Mouse (Mus musculus) lung, adult 2 months (tissue): ENCODE data around the gene Ramp3. TPM values are rescaled to one million over a fixed set of nuclear protein-coding genes. Genes with fewer than 3 reads are reported as not detected.
A peak's percentile ranks its signal among the peaks of the same experiment; 100 is the strongest.

Experiments used
- DNase-seq: peaks from one replicate; pipeline ENCODE4 v3.0.0; 2022
- H3K4me1 ChIP-seq: fragments of 200-500 bp; 2 replicates; pipeline ENCODE4 v1.6.1; 2011; ENCODE audit warnings: low read length; ENCODE audit not compliant: control insufficient read depth, insufficient read depth
- H3K4me3 ChIP-seq: fragments of 200-500 bp; replicated peaks from 2 replicates; pipeline ENCODE3; 2011; ENCODE audit warnings: low read depth, mild to moderate bottlenecking, control low read depth, low read length; ENCODE audit errors: extremely low read depth
- CTCF ChIP-seq: fragments of 200-500 bp; IDR thresholded peaks from 2 replicates; pipeline ENCODE4 v1.5.1; 2011; ENCODE audit warnings: mild to moderate bottlenecking, low read length, control low read depth; ENCODE audit not compliant: insufficient read depth
- POLR2A ChIP-seq: fragments of 200-500 bp; IDR thresholded peaks from 2 replicates; pipeline ENCODE4 v1.6.1; 2011; ENCODE audit warnings: low read depth, mild to moderate bottlenecking, control low read depth, low read length, borderline replicate concordance; ENCODE audit errors: extremely low read depth
- WGBS: fragments of 180-500 bp; shearing (Covaris S2); methylation state at CpG from one replicate; pipeline ENCODE4 v1.1.7; 2018; 5-methylcytosine and 5-hydroxymethylcytosine counted together
- polyA plus RNA-seq: library from polyadenylated mRNA; depleted of rRNA; stranded (reverse); fragments of >200 nt; gene quantifications from 2 replicates; pipeline ENCODE4 v1.2.3, GENCODE M21; 2012; rRNA removed

The Ramp3 gene
- 8.3 and 8.7 TPM in 2 replicates for polyA plus RNA-seq

DNA sequence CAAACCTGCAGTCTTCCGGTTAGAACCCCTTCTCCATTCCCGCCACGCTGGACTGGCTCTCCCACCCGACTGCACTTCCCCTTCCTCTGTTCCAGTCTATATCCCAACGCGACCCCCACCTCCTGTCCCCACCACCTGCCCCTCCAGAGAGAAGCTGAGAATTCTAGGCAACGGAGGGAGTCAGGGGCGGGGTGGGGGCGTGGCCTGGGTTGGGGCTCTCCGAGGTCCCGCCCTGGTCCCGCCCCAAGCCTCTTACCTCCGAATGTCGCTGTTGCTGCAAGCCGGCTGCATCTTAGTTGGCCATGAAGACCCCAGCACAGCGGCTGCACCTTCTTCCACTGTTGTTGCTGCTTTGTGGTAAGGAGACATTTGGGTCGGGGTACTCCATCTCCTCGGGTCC, at the start of gene Ramp3:
Gene Ramp3, plus strand, starts transcription at position 251 of the 400 bp plus-strand sequence.
- Histone ChIP-seq H3K4me3 (peak within 1 kb of the TSS; percentile 55), H3K4me1 (no peaks in the 10 kb centered on the region)
- no peak for TF ChIP-seq CTCF
- no peak for TF ChIP-seq POLR2A
- under 1% methylated on average over 18 of the region's 18 CpGs for WGBS
- DNase-seq: no peak

- TF ChIP-seq CTCF (no peak), POLR2A (no peak)
- Histone ChIP-seq H3K4me1 (no peaks in the 10 kb centered on the region), H3K4me3 (no peak overlapping the region)
- 82% methylated on average over 12 of the region's 12 CpGs for WGBS
- no peak for DNase-seq
These were observed 42.8 kb upstream of the Ramp3 start for GRCm38 (mm10) chr11:6615250-6616205.

DNA sequence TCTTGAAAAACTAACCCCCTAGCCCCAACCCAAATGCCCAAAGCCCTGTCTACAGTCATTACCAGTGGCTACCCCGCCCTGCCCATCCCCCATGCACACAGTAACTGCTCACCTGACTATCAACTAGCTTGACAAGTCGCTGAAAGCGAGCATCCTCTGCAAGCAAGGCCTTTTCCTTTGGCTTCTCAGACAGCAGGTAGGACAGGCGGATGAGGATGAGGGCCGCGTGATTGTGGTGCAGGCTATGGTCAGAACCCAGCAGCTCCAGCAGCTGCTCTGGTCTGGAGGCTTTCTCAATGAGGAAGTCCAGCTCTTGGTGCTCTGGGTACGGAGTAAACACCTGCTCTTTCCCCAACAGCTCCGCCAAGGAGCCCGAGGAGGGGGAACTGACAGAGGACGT, 34.6 kb upstream of the Ramp3 start:
- Histone ChIP-seq H3K4me3 (no peak overlapping the region), H3K4me1 (peaks cover 4% of the 10 kb centered on the region)
- TF ChIP-seq POLR2A: no peak
- TF ChIP-seq CTCF: no peak
- DNase-seq: no peak
- WGBS: 78% methylated on average over 10 of the region's 10 CpGs

GRCm38 (mm10) chr11:6624619-6625382, 33.5 kb upstream of the Ramp3 start:
- no peak for DNase-seq

DNA sequence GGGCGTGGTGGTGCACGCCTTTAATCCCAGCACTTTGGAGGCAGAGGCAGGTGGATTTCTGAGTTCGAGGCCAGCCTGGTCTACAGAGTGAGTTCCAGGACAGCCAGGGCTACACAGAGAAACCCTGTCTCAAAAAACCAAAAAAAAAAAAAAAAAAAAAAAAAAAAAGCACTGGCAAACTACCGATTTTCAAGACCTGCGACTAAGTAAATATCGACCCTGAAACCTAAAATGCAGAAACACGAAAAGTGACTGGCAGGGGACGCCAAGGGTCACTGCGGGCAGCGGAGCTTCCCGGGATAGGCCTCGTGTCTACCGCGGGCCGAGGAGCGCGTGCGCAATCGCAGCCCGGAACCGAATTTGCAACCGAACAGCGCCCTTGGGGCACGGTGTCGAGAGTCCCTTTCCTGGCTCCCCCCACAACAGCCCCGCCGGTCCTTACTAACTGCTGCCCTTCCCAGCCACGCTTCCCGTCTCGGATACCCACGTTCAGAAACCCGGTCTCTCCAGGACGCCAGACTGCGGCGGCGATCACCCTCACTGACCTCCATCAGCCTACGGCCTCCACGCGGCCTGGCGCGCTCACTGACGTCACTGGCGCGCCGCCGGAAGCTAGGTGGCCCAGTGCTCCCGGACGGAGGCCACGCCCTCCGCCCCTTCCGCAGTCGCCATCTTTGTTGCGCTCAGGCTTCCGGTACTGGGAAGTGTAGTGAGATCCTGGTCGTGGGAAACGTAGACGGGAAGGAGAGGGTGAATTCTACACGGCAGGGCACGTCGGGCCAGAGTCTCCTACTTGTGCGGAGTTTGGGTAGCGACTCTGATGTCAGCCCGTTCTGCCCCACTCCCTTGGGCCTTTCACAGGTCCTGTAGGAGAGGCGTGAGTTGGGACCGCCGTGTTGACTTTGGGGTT, 32.6 kb upstream of the Ramp3 start, which contains the start of gene Tbrg4:
Gene Tbrg4, minus strand, starts transcription at position 590 of the 910 bp plus-strand sequence.
- H3K4me3 ChIP-seq: peak within 1 kb of the TSS; percentile 88
- under 1% methylated on average over 66 of the region's 66 CpGs for WGBS
- DNase-seq: peak; percentile 92
- peak; percentile 91 for TF ChIP-seq POLR2A
- no peak for TF ChIP-seq CTCF
- H3K4me1 ChIP-seq: peaks cover 4% of the 10 kb centered on the region

More at GRCm38 (mm10) chr11:6624619-6625382, 33.5 kb upstream of the Ramp3 start:
- H3K4me3 ChIP-seq: peak overlapping the region; percentile 12
- TF ChIP-seq CTCF: no peak
- no peak for TF ChIP-seq POLR2A
- 57% methylated on average over 14 of the region's 14 CpGs for WGBS
- H3K4me1 ChIP-seq: peaks cover 4% of the 10 kb centered on the region

GRCm38 (mm10) chr11:6626388-6626772, 31.9 kb upstream of the Ramp3 start:
- 10% methylated on average over 16 of the region's 16 CpGs for WGBS
- TF ChIP-seq POLR2A: no peak
- peak overlapping the region; percentile 88 for H3K4me3 ChIP-seq
- DNase-seq: no peak
- H3K4me1 ChIP-seq: peaks cover 4% of the 10 kb centered on the region

DNA sequence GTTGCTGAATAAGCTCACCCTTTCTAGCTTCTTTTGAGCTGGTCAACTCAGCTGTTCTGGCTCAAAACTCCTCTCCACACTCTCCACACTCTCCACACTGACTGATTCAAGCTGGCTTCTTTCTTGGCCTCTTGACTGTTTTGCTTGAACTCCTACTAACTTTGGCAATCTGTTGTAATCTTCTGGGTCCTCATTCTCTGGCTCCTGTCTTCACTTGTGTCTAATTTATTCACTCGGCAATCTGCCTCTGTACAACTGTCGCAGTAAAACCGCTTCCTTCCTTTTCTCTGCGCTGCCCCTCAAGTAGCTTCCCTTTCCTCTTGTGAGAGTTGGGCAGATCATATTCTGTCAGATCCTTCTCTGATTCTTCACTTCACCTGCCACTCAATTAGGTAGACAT, 30.6 kb upstream of the Ramp3 start:
- no peak for DNase-seq
- TF ChIP-seq POLR2A: no peak
- TF ChIP-seq CTCF: no peak
- WGBS: 51% methylated on average over 4 of the region's 4 CpGs
- H3K4me1 ChIP-seq: peaks cover 4% of the 10 kb centered on the region
- no peak overlapping the region for H3K4me3 ChIP-seq

DNA sequence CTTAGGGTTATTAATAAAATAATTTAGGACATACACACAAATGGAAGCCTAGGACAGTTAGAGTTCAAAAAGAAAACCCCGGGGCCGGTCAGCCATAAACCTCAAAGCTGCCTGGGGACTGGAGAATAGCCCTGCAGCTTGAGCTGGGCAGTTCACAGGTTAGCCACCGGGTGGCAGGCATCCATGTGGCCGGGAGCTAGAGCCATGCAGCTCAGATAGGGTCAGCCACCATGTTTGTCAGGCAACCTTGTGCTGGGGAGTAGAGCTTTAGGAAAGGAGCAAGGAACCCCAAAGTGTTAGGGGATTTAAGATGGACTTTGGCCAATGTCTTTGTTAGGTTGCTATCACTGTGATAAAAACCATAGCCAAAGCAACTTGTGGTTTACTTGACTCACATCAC, 29.8 kb upstream of the Ramp3 start:
- WGBS: 31% methylated on average over 4 of the region's 4 CpGs
- DNase-seq: peak; percentile 48
- TF ChIP-seq CTCF (peak; percentile 66), POLR2A (no peak)
- Histone ChIP-seq H3K4me1 (peaks cover 4% of the 10 kb centered on the region), H3K4me3 (no peak overlapping the region)

- Histone ChIP-seq H3K4me3 (no peak overlapping the region), H3K4me1 (peaks cover 4% of the 10 kb centered on the region)
- TF ChIP-seq POLR2A: no peak
- TF ChIP-seq CTCF: peak; percentile 24; the same call in 1 of the 2 replicates
- peak; percentile 20 for DNase-seq
These were observed 28.7 kb upstream of the Ramp3 start for GRCm38 (mm10) chr11:6629655-6630054.
